Mouse (Mus musculus): ENCODE measurements around the gene Fzd2.
"Not testable (repeated sequence)": the region's sequence is repeated elsewhere in the genome, so short reads cannot be mapped to it uniquely, and the experiment has no call there.

Fzd2 gene

GRCm38 (mm10) chr11:102604010-102604584, at the start of gene Fzd2:
TSS of gene Fzd2 (plus strand) at chr11:102604396.
- in situ Hi-C loops (cut with MboI; ENCODE audit: low sequenced_read_pairs): no loop called here

GRCm38 (mm10) chr11:102555400-102556030, 48.7 kb upstream of the Fzd2 start:
- in situ Hi-C loops (cut with MboI; ENCODE audit: low sequenced_read_pairs): no loop called here

GRCm38 (mm10) chr11:102556031-102556715, 48.0 kb upstream of the Fzd2 start, which contains the start of gene Gpatch8:
TSS of gene Gpatch8 (minus strand) at chr11:102556392.
- in situ Hi-C loops (cut with MboI; ENCODE audit: low sequenced_read_pairs): no loop called here

GRCm38 (mm10) chr11:102556716-102557074, 47.5 kb upstream of the Fzd2 start:
- in situ Hi-C loops (cut with MboI; ENCODE audit: low sequenced_read_pairs): no loop called here

- in situ Hi-C loops (cut with MboI; ENCODE audit: low sequenced_read_pairs): no loop called here
These were observed 46.8 kb upstream of the Fzd2 start for GRCm38 (mm10) chr11:102557386-102557785.

GRCm38 (mm10) chr11:102558704-102559103, 45.5 kb upstream of the Fzd2 start:
- in situ Hi-C loops (cut with MboI; ENCODE audit: low sequenced_read_pairs): no loop called here

- in situ Hi-C loops (cut with MboI; ENCODE audit: low sequenced_read_pairs): not testable (repeated sequence)
These were observed 39.1 kb upstream of the Fzd2 start for GRCm38 (mm10) chr11:102564952-102565671.

- in situ Hi-C loops (cut with MboI; ENCODE audit: low sequenced_read_pairs): no loop called here
These were observed 38.5 kb upstream of the Fzd2 start for GRCm38 (mm10) chr11:102565741-102566140.

GRCm38 (mm10) chr11:102566290-102566689, 37.9 kb upstream of the Fzd2 start:
- in situ Hi-C loops (cut with MboI; ENCODE audit: low sequenced_read_pairs): no loop called here

GRCm38 (mm10) chr11:102567157-102567556, 37.0 kb upstream of the Fzd2 start:
- in situ Hi-C loops (cut with MboI; ENCODE audit: low sequenced_read_pairs): no loop called here

GRCm38 (mm10) chr11:102567723-102568122, 36.5 kb upstream of the Fzd2 start:
- in situ Hi-C loops (cut with MboI; ENCODE audit: low sequenced_read_pairs): no loop called here

- in situ Hi-C loops (cut with MboI; ENCODE audit: low sequenced_read_pairs): no loop called here
These were observed 36.0 kb upstream of the Fzd2 start for GRCm38 (mm10) chr11:102568191-102568590.

GRCm38 (mm10) chr11:102568756-102569377, 35.3 kb upstream of the Fzd2 start:
- in situ Hi-C loops (cut with MboI; ENCODE audit: low sequenced_read_pairs): no loop called here

- in situ Hi-C loops (cut with MboI; ENCODE audit: low sequenced_read_pairs): loop anchor here (10.0 kb wide), 1 partner anchor 72 kb away; no protein-coding TSS in a partner anchor
These were observed 31.1 kb upstream of the Fzd2 start for GRCm38 (mm10) chr11:102572866-102573663.

- in situ Hi-C loops (cut with MboI; ENCODE audit: low sequenced_read_pairs): loop anchor here (10.0 kb wide), 1 partner anchor 70 kb away; no protein-coding TSS in a partner anchor
These were observed 29.2 kb upstream of the Fzd2 start for GRCm38 (mm10) chr11:102575034-102575433.

- in situ Hi-C loops (cut with MboI; ENCODE audit: low sequenced_read_pairs): loop anchor here (10.0 kb wide), 1 partner anchor 69 kb away; no protein-coding TSS in a partner anchor
These were observed 28.0 kb upstream of the Fzd2 start for GRCm38 (mm10) chr11:102576050-102576754.

GRCm38 (mm10) chr11:102578341-102579118, 25.7 kb upstream of the Fzd2 start:
- in situ Hi-C loops (cut with MboI; ENCODE audit: low sequenced_read_pairs): loop anchor here (10.0 kb wide), 1 partner anchor 66 kb away; no protein-coding TSS in a partner anchor
